Mouse (Mus musculus) embryo, embryonic 11 days (tissue): ENCODE data around the gene Rgmb.

Source experiments
- DNase-seq: peaks from one replicate; pipeline ENCODE4 v3.0.0-alpha.2; 2015

Rgmb gene

GRCm38 (mm10) chr17:15774565-15775215, 56.1 kb downstream of the Rgmb start:
- DNase-seq: no peak

DNA sequence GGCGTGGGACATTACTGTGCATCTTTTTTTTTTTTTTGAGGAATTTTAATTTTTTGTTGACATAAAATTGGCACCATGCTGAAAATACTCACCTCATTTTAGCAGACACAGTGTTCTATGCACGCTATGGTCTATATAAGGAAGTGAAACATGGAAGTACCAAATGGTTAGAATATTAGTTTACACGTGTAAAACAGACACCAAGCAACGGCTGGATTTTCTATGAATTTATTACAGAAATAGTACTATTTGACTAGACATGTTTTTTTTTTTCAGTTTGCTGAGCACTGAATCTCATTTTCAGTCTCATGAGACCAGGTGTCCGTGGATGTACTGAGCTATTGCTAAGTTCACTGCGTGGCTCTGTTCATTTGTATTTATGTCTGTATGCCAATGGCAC, 56.9 kb downstream of the Rgmb start:
- DNase-seq: no peak

DNA sequence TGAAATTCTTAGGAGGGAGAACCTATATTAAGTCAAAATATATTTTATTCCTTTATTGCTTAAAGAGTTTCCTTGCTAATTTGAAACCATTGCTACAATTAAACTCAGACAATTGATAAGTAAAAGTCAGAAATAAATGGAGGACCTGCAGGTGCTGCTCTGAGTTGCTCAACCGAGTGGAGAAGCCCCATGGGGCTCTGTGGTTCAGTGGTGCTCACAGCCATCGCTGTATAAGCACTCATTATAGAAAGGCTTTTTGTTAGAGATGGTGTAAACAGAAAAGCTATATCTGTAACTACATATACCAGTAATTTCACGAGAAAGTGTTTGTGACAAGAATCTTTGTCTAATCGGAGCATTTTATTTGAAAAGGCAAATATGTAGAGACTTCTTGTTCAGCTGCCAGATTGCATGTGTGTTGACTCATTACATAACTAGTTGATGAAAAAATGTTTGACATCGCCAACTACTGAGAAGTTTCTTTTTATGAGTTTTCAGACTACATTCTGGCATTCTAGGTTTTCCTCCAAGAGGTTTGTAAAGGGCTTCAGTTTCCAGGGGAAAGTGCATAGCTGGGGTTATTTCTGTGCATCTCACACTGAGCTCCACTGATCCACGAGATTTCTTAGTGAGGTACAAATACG, 61.6 kb downstream of the Rgmb start:
- DNase-seq: no peak

GRCm38 (mm10) chr17:15761191-15761590, 69.6 kb downstream of the Rgmb start:
- no peak for DNase-seq
